Mouse (Mus musculus) embryonic facial prominence, embryonic 12.5 days (tissue): ENCODE results near the gene Rhbdl3. TPM values are rescaled to one million over a fixed set of nuclear protein-coding genes. Genes with fewer than 3 reads are reported as not detected.

ENCODE experiments used
- ATAC-seq: fragments of 200-750 bp; cut with Nextera tagmentation; 2 replicates; pipeline ENCODE4 v1.8.0; 2017; ENCODE audit not compliant: insufficient number of reproducible peaks, insufficient read depth, low FRiP score, low TSS enrichment
- H3K27ac ChIP-seq: fragments of 300-500 bp; sonication (generic); 2 replicates; pipeline ENCODE4 v1.5.1; 2016; ENCODE audit warnings: mild to moderate bottlenecking
- H3K27me3 ChIP-seq: fragments of 300-500 bp; sonication (generic); 2 replicates; pipeline ENCODE4 v1.6.1; 2016; ENCODE audit warnings: mild to moderate bottlenecking, moderate library complexity
- H3K36me3 ChIP-seq: fragments of 300-500 bp; sonication (generic); 2 replicates; pipeline ENCODE4 v1.6.1; 2016; ENCODE audit warnings: mild to moderate bottlenecking
- H3K4me1 ChIP-seq: fragments of 300-500 bp; sonication (generic); 2 replicates; pipeline ENCODE4 v1.6.1; 2016
- H3K4me2 ChIP-seq: fragments of 300-500 bp; sonication (generic); replicated peaks from 2 replicates; pipeline ENCODE4 v1.6.1; 2016; ENCODE audit warnings: mild to moderate bottlenecking, moderate library complexity
- H3K4me3 ChIP-seq: fragments of 300-500 bp; sonication (generic); 2 replicates; pipeline ENCODE4 v1.5.1; 2016; ENCODE audit warnings: mild to moderate bottlenecking
- H3K9ac ChIP-seq: fragments of 300-500 bp; sonication (generic); 2 replicates; pipeline ENCODE4 v1.6.1; 2016; ENCODE audit warnings: mild to moderate bottlenecking, moderate library complexity
- H3K9me3 ChIP-seq: fragments of 300-500 bp; sonication (generic); 2 replicates; pipeline ENCODE4 v1.6.1; 2016; ENCODE audit warnings: mild to moderate bottlenecking, moderate library complexity
- WGBS: fragments of 180-500 bp; shearing (Covaris S2); methylation state at CpG from one replicate; pipeline ENCODE4 v1.1.7; 2016; 5-methylcytosine and 5-hydroxymethylcytosine counted together
- polyA plus RNA-seq: library from polyadenylated mRNA; unstranded; fragments of >200 nt; fragmentation: Nextera tagmentation; extraction: Ambion mirVana; gene quantifications from 2 replicates; pipeline ENCODE4 v1.2.1, GENCODE M21; 2016

Gene Rhbdl3
- polyA plus RNA-seq = 6.4 and 7.0 TPM in 2 replicates

DNA sequence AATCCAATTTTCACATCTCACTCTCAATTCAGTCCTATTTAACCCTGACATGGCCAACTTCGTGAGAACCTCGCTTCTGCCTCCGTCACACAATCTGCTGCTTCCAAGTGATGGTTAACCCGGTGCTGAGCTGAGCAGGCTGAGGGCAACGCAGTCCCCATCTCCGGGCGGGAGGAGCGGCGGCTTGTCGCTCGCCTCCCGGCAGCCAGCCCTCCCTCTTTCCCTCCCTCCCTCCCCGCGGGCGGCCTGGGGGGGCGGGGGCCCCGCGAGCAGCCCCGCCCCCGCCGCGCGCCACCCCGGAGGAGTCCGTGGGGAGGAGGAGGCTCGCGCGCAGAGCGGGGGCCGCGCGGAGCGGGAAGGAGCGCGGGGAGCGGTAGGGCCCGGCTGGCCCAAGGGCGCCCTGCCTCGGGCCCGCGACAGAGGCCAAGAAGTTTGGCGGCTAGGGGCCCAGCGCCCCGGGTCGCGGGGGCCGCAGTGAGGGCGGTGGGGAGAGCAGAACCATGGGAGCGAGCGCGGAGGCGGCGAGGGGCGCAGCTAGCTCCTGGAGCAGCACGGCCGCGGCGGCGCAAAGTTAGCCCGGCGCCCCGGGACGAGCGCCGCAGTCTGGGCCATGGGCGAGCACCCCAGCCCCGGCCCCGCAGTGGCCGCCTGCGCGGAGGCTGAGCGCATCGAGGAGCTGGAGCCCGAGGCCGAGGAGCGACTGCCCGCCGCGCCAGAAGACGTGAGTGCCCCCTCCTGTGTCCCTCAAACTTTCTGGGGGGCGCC is at the start of gene Rhbdl3:
TSS of gene Rhbdl3 (plus strand) at position 362 of the 765 bp plus-strand sequence.
- H3K27me3 ChIP-seq = peaks cover 65% of the 10 kb centered on the region

GRCm38 (mm10) chr11:80264137-80264536 is 36.6 kb upstream of the Rhbdl3 start:
- no peaks in the 10 kb centered on the region for H3K27me3 ChIP-seq
- peaks cover 46% of the 10 kb centered on the region for H3K36me3 ChIP-seq
- 91% methylated on average over 8 of the region's 8 CpGs for WGBS
- H3K9ac ChIP-seq = no peak overlapping the region
- no peak for ATAC-seq
- H3K4me2 ChIP-seq = no peak overlapping the region
- no peak overlapping the region for H3K4me3 ChIP-seq
- H3K27ac ChIP-seq = no peak overlapping the region
- no peaks in the 10 kb centered on the region for H3K9me3 ChIP-seq
- no peaks in the 10 kb centered on the region for H3K4me1 ChIP-seq

More for the DNA sequence above, at the start of gene Rhbdl3:
- Histone ChIP-seq H3K9ac (peak within 1 kb of the TSS; percentile 53), H3K4me1 (peaks cover 24% of the 10 kb centered on the region), H3K36me3 (no peaks in the 10 kb centered on the region), H3K4me2 (peak within 1 kb of the TSS; percentile 99), H3K4me3 (peak within 1 kb of the TSS; percentile 69), H3K27ac (no peak within 1 kb of the TSS), H3K9me3 (no peaks in the 10 kb centered on the region)
- peak; percentile 50; the same call in 1 of the 2 replicates for ATAC-seq
- under 1% methylated on average over 69 of the region's 81 CpGs for WGBS

- H3K9me3 ChIP-seq = no peaks in the 10 kb centered on the region
- 81% methylated on average over 5 of the region's 5 CpGs for WGBS
- H3K4me1 ChIP-seq = no peaks in the 10 kb centered on the region
- H3K4me2 ChIP-seq = no peak overlapping the region
- no peaks in the 10 kb centered on the region for H3K27me3 ChIP-seq
- no peak overlapping the region for H3K27ac ChIP-seq
- no peak for ATAC-seq
- H3K4me3 ChIP-seq = no peak overlapping the region
- no peak overlapping the region for H3K9ac ChIP-seq
- H3K36me3 ChIP-seq = peaks cover 10% of the 10 kb centered on the region
Observed at GRCm38 (mm10) chr11:80271096-80271495, 29.6 kb upstream of the Rhbdl3 start.

- no peaks in the 10 kb centered on the region for H3K36me3 ChIP-seq
- H3K27me3 ChIP-seq = no peaks in the 10 kb centered on the region
- no peak overlapping the region for H3K9ac ChIP-seq
- no peak overlapping the region for H3K4me2 ChIP-seq
- H3K27ac ChIP-seq = no peak overlapping the region
- ATAC-seq = no peak
- H3K9me3 ChIP-seq = no peaks in the 10 kb centered on the region
- H3K4me3 ChIP-seq = no peak overlapping the region
- WGBS = 64% methylated on average over 3 of the region's 3 CpGs
- no peaks in the 10 kb centered on the region for H3K4me1 ChIP-seq
Observed at GRCm38 (mm10) chr11:80275011-80275410, 25.7 kb upstream of the Rhbdl3 start.

DNA sequence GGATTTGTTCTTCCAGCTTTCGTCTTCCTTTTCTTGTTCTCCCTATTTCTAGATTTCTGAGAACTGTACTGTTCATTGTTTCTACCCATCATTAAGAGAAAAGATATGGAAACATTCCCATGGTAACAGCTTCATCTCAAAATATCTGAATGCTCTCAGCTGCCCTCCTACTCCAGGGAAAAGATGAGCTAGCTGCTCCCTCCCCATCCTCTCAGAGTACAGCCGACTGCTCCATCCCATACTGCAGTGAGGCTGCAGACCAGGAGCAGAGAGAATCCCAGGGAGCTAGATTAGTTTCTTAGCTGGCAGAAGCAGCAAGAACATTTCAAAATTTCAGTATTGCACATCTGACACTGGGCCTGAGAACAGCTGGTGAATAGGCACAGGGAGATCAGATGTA is 22.7 kb upstream of the Rhbdl3 start:
- WGBS = 70% methylated on average over 2 of the region's 2 CpGs
- Histone ChIP-seq H3K27ac (no peak overlapping the region), H3K4me2 (no peak overlapping the region), H3K9me3 (no peaks in the 10 kb centered on the region), H3K4me3 (no peak overlapping the region), H3K9ac (no peak overlapping the region), H3K4me1 (no peaks in the 10 kb centered on the region), H3K36me3 (no peaks in the 10 kb centered on the region), H3K27me3 (no peaks in the 10 kb centered on the region)
- ATAC-seq = no peak

GRCm38 (mm10) chr11:80283786-80284185 is 16.9 kb upstream of the Rhbdl3 start:
- H3K9me3 ChIP-seq = no peaks in the 10 kb centered on the region
- no peak overlapping the region for H3K9ac ChIP-seq
- H3K4me3 ChIP-seq = no peak overlapping the region
- no peaks in the 10 kb centered on the region for H3K36me3 ChIP-seq
- H3K27me3 ChIP-seq = no peaks in the 10 kb centered on the region
- no peak overlapping the region for H3K27ac ChIP-seq
- WGBS = 69% methylated on average over 3 of the region's 3 CpGs
- no peak overlapping the region for H3K4me2 ChIP-seq
- no peaks in the 10 kb centered on the region; the same call in 1 of the 2 replicates for H3K4me1 ChIP-seq
- ATAC-seq = no peak

DNA sequence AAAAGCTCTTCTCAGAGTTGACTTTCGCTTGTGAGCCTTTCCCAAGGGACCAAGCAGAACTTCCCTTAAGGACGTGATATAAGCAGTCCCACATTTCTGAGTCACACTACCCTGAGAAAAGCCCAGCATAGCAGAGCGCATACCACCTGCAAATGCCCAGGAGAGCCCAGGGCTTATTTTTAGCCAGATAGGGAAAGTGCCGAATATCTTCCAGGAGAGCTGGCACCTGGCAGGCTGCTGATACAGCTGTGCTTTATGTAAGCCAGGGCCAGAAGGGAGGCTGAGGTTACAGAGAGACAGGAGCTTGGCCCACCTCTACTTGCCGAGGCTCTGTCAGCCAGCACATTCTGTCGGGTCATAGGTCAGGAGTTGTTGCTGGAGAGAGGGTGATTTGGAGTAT is 16.1 kb upstream of the Rhbdl3 start:
- Histone ChIP-seq H3K9ac (no peak overlapping the region), H3K4me3 (no peak overlapping the region), H3K4me2 (no peak overlapping the region), H3K9me3 (no peaks in the 10 kb centered on the region), H3K27me3 (no peaks in the 10 kb centered on the region), H3K36me3 (no peaks in the 10 kb centered on the region), H3K27ac (no peak overlapping the region), H3K4me1 (peaks cover 4% of the 10 kb centered on the region)
- 39% methylated on average over 6 of the region's 6 CpGs for WGBS
- no peak for ATAC-seq

- Histone ChIP-seq H3K4me1 (peaks cover 15% of the 10 kb centered on the region), H3K4me3 (no peak overlapping the region), H3K36me3 (no peaks in the 10 kb centered on the region), H3K27ac (no peak overlapping the region), H3K4me2 (no peak overlapping the region), H3K27me3 (no peaks in the 10 kb centered on the region; the same call in 1 of the 2 replicates), H3K9me3 (0 out of 2 replicates have a peak, but pooled peaks cover 4% of the 10 kb centered on the region), H3K9ac (no peak overlapping the region)
- WGBS = 14% methylated on average over 5 of the region's 5 CpGs
- no peak for ATAC-seq
Observed at GRCm38 (mm10) chr11:80287150-80287549, 13.6 kb upstream of the Rhbdl3 start.

- no peaks in the 10 kb centered on the region for H3K36me3 ChIP-seq
- H3K9me3 ChIP-seq = 0 out of 2 replicates have a peak, but pooled peaks cover 4% of the 10 kb centered on the region
- peak; percentile 64; the same call in 1 of the 2 replicates for ATAC-seq
- H3K27me3 ChIP-seq = no peaks in the 10 kb centered on the region; the same call in 1 of the 2 replicates
- 1% methylated on average over 23 of the region's 23 CpGs for WGBS
- peak overlapping the region; percentile 54; the same call in 1 of the 2 replicates for H3K27ac ChIP-seq
- peaks cover 15% of the 10 kb centered on the region; the same call in 1 of the 2 replicates for H3K4me1 ChIP-seq
- peak overlapping the region; percentile 50 for H3K4me2 ChIP-seq
- H3K4me3 ChIP-seq = peak overlapping the region; percentile 26
- no peak overlapping the region for H3K9ac ChIP-seq
Observed at GRCm38 (mm10) chr11:80289701-80290445, 10.8 kb upstream of the Rhbdl3 start.

DNA sequence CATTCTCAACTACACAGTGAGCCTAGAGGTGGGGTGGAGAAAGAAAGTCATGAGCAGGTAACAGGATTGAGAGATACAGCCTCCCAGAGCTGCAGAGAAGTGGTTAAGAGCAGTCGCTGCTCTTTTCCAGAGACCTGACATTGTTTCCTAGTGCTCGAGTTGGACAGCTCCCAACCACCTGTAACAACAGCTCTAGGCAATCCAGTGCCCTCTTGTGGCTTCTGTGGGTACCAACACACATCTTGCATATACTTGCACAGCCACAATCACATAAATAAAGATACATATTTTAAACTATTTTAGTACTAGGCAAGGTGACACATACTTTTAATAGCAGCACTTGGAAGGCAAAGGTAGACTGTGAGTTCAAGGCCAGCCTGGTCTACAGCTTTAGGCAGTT is 9.7 kb upstream of the Rhbdl3 start:
- peaks cover 11% of the 10 kb centered on the region for H3K27me3 ChIP-seq
- H3K9me3 ChIP-seq = 0 out of 2 replicates have a peak, but pooled peaks cover 4% of the 10 kb centered on the region
- no peak overlapping the region for H3K4me2 ChIP-seq
- H3K27ac ChIP-seq = no peak overlapping the region
- no peaks in the 10 kb centered on the region for H3K36me3 ChIP-seq
- H3K9ac ChIP-seq = no peak overlapping the region
- no peak overlapping the region for H3K4me3 ChIP-seq
- H3K4me1 ChIP-seq = peaks cover 17% of the 10 kb centered on the region; the same call in 1 of the 2 replicates
- no peak for ATAC-seq
- WGBS = 70% methylated on average over 2 of the region's 2 CpGs

GRCm38 (mm10) chr11:80292463-80292862 is 8.2 kb upstream of the Rhbdl3 start:
- H3K27me3 ChIP-seq = peaks cover 24% of the 10 kb centered on the region

More at GRCm38 (mm10) chr11:80292463-80292862, 8.2 kb upstream of the Rhbdl3 start:
- H3K9me3 ChIP-seq = 0 out of 2 replicates have a peak, but pooled peaks cover 4% of the 10 kb centered on the region
- H3K36me3 ChIP-seq = no peaks in the 10 kb centered on the region
- no peak overlapping the region for H3K4me2 ChIP-seq
- peaks cover 17% of the 10 kb centered on the region; the same call in 1 of the 2 replicates for H3K4me1 ChIP-seq
- no peak overlapping the region for H3K4me3 ChIP-seq
- H3K27ac ChIP-seq = no peak overlapping the region
- WGBS = 59% methylated on average over 7 of the region's 7 CpGs
- no peak overlapping the region for H3K9ac ChIP-seq
- ATAC-seq = no peak
